Mouse (Mus musculus) hindbrain, embryonic 14.5 days (tissue): ENCODE data around the gene AY358078. TPM values are rescaled to one million over a fixed set of nuclear protein-coding genes. Genes with fewer than 3 reads are reported as not detected.
"Not testable (repeated sequence)": the region's sequence is repeated elsewhere in the genome, so short reads cannot be mapped to it uniquely, and the experiment has no call there.

Experiments
- ATAC-seq: fragments of 200-750 bp; cut with Nextera tagmentation; 2 replicates; pipeline ENCODE4 v1.8.0; 2017; ENCODE audit warnings: moderate number of reproducible peaks, mild to moderate bottlenecking, moderate TSS enrichment, moderate library complexity; ENCODE audit not compliant: low FRiP score
- DNase-seq: peaks from one replicate; pipeline ENCODE4 v3.0.0-alpha.2; 2015; ENCODE audit warnings: low spot score
- H3K27ac ChIP-seq: fragments of 300-500 bp; sonication (generic); 2 replicates; pipeline ENCODE4 v1.5.1; 2014; ENCODE audit warnings: mild to moderate bottlenecking, moderate library complexity
- H3K27me3 ChIP-seq: fragments of 300-500 bp; sonication (generic); 2 replicates; pipeline ENCODE4 v1.6.1; 2014; ENCODE audit warnings: mild to moderate bottlenecking, low read length, mixed read lengths; ENCODE audit not compliant: control insufficient read depth, insufficient read depth
- H3K36me3 ChIP-seq: fragments of 300-500 bp; sonication (generic); replicated peaks from 2 replicates; pipeline ENCODE4 v1.6.1; 2014; ENCODE audit not compliant: control insufficient read depth, insufficient read depth
- H3K4me1 ChIP-seq: fragments of 300-500 bp; sonication (generic); replicated peaks from 2 replicates; pipeline ENCODE4 v1.6.1; 2014; ENCODE audit warnings: antibody characterized with exemption, low read length, mixed read lengths; ENCODE audit not compliant: control insufficient read depth, insufficient read depth
- H3K4me2 ChIP-seq: fragments of 300-500 bp; sonication (generic); replicated peaks from 2 replicates; pipeline ENCODE4 v1.6.1; 2014; ENCODE audit warnings: mild to moderate bottlenecking, moderate library complexity
- H3K4me3 ChIP-seq: fragments of 300-500 bp; sonication (generic); replicated peaks from 2 replicates; pipeline ENCODE4 v1.5.1; 2014; ENCODE audit warnings: mild to moderate bottlenecking, low read length
- H3K9ac ChIP-seq: fragments of 300-500 bp; sonication (generic); 2 replicates; pipeline ENCODE4 v1.6.1; 2014
- H3K9me3 ChIP-seq: fragments of 300-500 bp; sonication (generic); 2 replicates; pipeline ENCODE4 v1.6.1; 2016; ENCODE audit warnings: low read length; ENCODE audit not compliant: control insufficient read depth
- WGBS: fragments of 180-500 bp; shearing (Covaris S2); extraction: QIAGEN DNeasy Blood & Tissue Kit; methylation state at CpG from one replicate; pipeline ENCODE4 v1.1.7; 2014; 5-methylcytosine and 5-hydroxymethylcytosine counted together
- microRNA-seq: library from miRNA; unstranded; fragments of <30 nt; microRNA quantifications from one replicate; pipeline ENCODE4, GENCODE M21; 2016
- polyA plus RNA-seq: library from polyadenylated mRNA; unstranded; fragments of >200 nt; fragmentation: Nextera tagmentation; extraction: Ambion mirVana; gene quantifications from 2 replicates; pipeline ENCODE4 v1.2.1, GENCODE M21; 2014

AY358078 gene
- polyA plus RNA-seq, 1 experiment from 2014 or later: not detected

- not testable (repeated sequence) for H3K36me3 ChIP-seq
Observed at GRCm38 (mm10) chr14:51855280-51855679, 55.4 kb downstream of the AY358078 start.

GRCm38 (mm10) chr14:51863603-51864002, 63.8 kb downstream of the AY358078 start:
- not testable (repeated sequence) for H3K36me3 ChIP-seq, H3K27ac ChIP-seq, H3K9me3 ChIP-seq, H3K4me3 ChIP-seq, H3K4me2 ChIP-seq, H3K4me1 ChIP-seq, H3K9ac ChIP-seq, H3K27me3 ChIP-seq, ATAC-seq
- DNase-seq: peak; percentile 26
- 0% methylated on average over 1 of the region's 1 CpGs for WGBS

More at GRCm38 (mm10) chr14:51855280-51855679, 55.4 kb downstream of the AY358078 start:
- not testable (repeated sequence) for H3K9ac ChIP-seq, H3K27ac ChIP-seq, H3K4me1 ChIP-seq, H3K4me2 ChIP-seq, H3K4me3 ChIP-seq, DNase-seq, ATAC-seq, H3K9me3 ChIP-seq, H3K27me3 ChIP-seq
- 88% methylated on average over 7 of the region's 7 CpGs for WGBS

GRCm38 (mm10) chr14:51870756-51871155, 70.9 kb downstream of the AY358078 start:
- no peaks in the 10 kb centered on the region for H3K9me3 ChIP-seq
- H3K9ac ChIP-seq: no peak overlapping the region
- no peak for ATAC-seq
- no peak overlapping the region for H3K4me2 ChIP-seq
- no peaks in the 10 kb centered on the region for H3K4me1 ChIP-seq
- no peak overlapping the region for H3K27ac ChIP-seq
- H3K27me3 ChIP-seq: no peaks in the 10 kb centered on the region
- no peak for DNase-seq
- H3K36me3 ChIP-seq: no peaks in the 10 kb centered on the region
- WGBS: 79% methylated on average over 2 of the region's 2 CpGs
- H3K4me3 ChIP-seq: no peak overlapping the region

GRCm38 (mm10) chr14:51871741-51872140, 71.9 kb downstream of the AY358078 start:
- Histone ChIP-seq H3K4me2 (no peak overlapping the region), H3K4me3 (no peak overlapping the region), H3K27me3 (no peaks in the 10 kb centered on the region), H3K9ac (no peak overlapping the region), H3K27ac (no peak overlapping the region), H3K9me3 (no peaks in the 10 kb centered on the region), H3K4me1 (no peaks in the 10 kb centered on the region), H3K36me3 (no peaks in the 10 kb centered on the region)
- ATAC-seq (no peak), DNase-seq (no peak)
- 77% methylated on average over 9 of the region's 9 CpGs for WGBS

Small RNA genes within 50 kb of the gene (microRNA-seq; reads per million reads assigned to microRNA genes)
- not detected for gene Gm27375

Other genes with a start within 250 kb of the AY358078 start
- not detected in 2 replicates for gene Gm5622, start 247.3 kb upstream of the AY358078 start, polyA plus RNA-seq
- not detected in 2 replicates for gene Gm17175, start 226.0 kb upstream of the AY358078 start, polyA plus RNA-seq
- not detected in 2 replicates for gene Gm17174, start 207.9 kb upstream of the AY358078 start, polyA plus RNA-seq
- gene Gm17078, start 188.7 kb upstream of the AY358078 start, polyA plus RNA-seq: not detected in 2 replicates
- not detected in 2 replicates for gene Gm4181, start 164.4 kb upstream of the AY358078 start, polyA plus RNA-seq
- not detected in 2 replicates for gene Gm17079, start 104.6 kb upstream of the AY358078 start, polyA plus RNA-seq
- not detected in 2 replicates for gene Gm5800, start 82.9 kb upstream of the AY358078 start, polyA plus RNA-seq
- not detected in 2 replicates for gene Ang4, start 26.5 kb upstream of the AY358078 start, polyA plus RNA-seq
- not detected in 2 replicates for gene Ear6, start 53.7 kb downstream of the AY358078 start, polyA plus RNA-seq
- gene Mettl17, start 84.8 kb downstream of the AY358078 start, polyA plus RNA-seq: 76.0 and 87.5 TPM in 2 replicates
- gene Slc39a2, start 92.8 kb downstream of the AY358078 start, polyA plus RNA-seq: 0.95 and 1.5 TPM in 2 replicates
- gene Ndrg2, start 114.1 kb downstream of the AY358078 start, polyA plus RNA-seq: 165 and 190 TPM in 2 replicates
- not detected in 2 replicates for gene Tppp2, start 118.4 kb downstream of the AY358078 start, polyA plus RNA-seq
- not detected in 2 replicates for gene Rnase13, start 122.7 kb downstream of the AY358078 start, polyA plus RNA-seq
- gene Arhgef40, start 184.7 kb downstream of the AY358078 start, polyA plus RNA-seq: 67.2 and 68.8 TPM in 2 replicates
- 0.29 and 0.37 TPM in 2 replicates for gene Tmem253, start 215.6 kb downstream of the AY358078 start, polyA plus RNA-seq
- gene Zfp219, start 220.7 kb downstream of the AY358078 start, polyA plus RNA-seq: 26.4 and 28.7 TPM in 2 replicates
- not detected in 2 replicates for gene Olfr221, start 242.4 kb downstream of the AY358078 start, polyA plus RNA-seq